Mouse (Mus musculus): ENCODE data around the gene Morc4. TPM values are rescaled to one million over a fixed set of nuclear protein-coding genes. Genes with fewer than 3 reads are reported as not detected.

The Morc4 gene
- total and polyA plus RNA-seq, 2 experiments = 2.0 to 2.3 TPM

DNA sequence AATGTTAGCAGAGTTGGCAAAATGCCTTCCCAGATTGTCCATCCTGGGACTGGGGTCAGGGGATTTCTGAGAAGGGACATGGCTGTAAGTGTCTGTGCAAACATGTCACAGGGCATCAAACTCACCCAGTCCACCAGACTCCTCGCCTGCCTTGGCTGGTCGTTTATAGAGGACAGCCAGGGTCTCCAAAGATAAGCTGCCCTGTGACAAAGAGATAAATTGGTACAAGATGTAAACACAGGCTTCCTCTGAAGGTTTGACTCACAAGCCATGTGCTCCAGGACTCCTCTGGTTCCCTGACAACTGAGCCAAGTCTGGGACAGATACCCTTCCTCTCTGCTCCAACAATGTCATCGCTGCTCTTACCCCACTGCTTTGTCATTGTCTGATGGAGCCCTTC lies 90.5 kb downstream of the Morc4 start:
- H3K4me1 ChIP-seq (ENCODE audit: control insufficient read depth, insufficient read depth, low read length) = peaks cover 30% of the 10 kb centered on the region
- H3K79me2 ChIP-seq (ENCODE audit: control insufficient read depth, insufficient read depth, low read length) = no peaks in the 10 kb centered on the region
- H3K4me3 ChIP-seq (ENCODE audit: insufficient read depth, low read depth, low read length) = no peak overlapping the region
- H3K9ac ChIP-seq (ENCODE audit: low read depth, low read length) = no peak overlapping the region
- H3K36me3 ChIP-seq (ENCODE audit: control insufficient read depth, insufficient read depth, low read length) = no peaks in the 10 kb centered on the region
- no peaks in the 10 kb centered on the region for H3K27me3 ChIP-seq (ENCODE audit: control insufficient read depth, insufficient read depth, low read length)
- no peak for DNase-seq (ENCODE audit: extremely low read depth, low read depth, low spot score)
- WGBS = 30% methylated on average over 3 of the region's 3 CpGs
- TF ChIP-seq CTCF (IDR thresholded peaks at IDR 0.05; ENCODE audit: low read depth, low read length) (no peak), POLR2A (IDR thresholded peaks at IDR 0.05; ENCODE audit: extremely low read depth, insufficient read depth, low read length) (no peak)
- H3K27ac ChIP-seq (replicated peaks; ENCODE audit: insufficient read depth, low read depth, low read length) = peak overlapping the region; percentile 42

GRCm38 (mm10) chrX:139779401-139779800 lies 92.1 kb downstream of the Morc4 start:
- peak; percentile 88 for DNase-seq (ENCODE audit: extremely low read depth, low read depth, low spot score)
- H3K27ac ChIP-seq (replicated peaks; ENCODE audit: insufficient read depth, low read depth, low read length) = peak overlapping the region; percentile 94
- 15% methylated on average over 5 of the region's 5 CpGs for WGBS

GRCm38 (mm10) chrX:139778886-139779285 lies 92.6 kb downstream of the Morc4 start:
- H3K36me3 ChIP-seq (ENCODE audit: control insufficient read depth, insufficient read depth, low read length) = no peaks in the 10 kb centered on the region
- H3K27me3 ChIP-seq (ENCODE audit: control insufficient read depth, insufficient read depth, low read length) = no peaks in the 10 kb centered on the region
- no peak for TF ChIP-seq POLR2A (IDR thresholded peaks at IDR 0.05; ENCODE audit: extremely low read depth, insufficient read depth, low read length)
- TF ChIP-seq CTCF (IDR thresholded peaks at IDR 0.05; ENCODE audit: low read depth, low read length) = no peak
- DNase-seq (ENCODE audit: extremely low read depth, low read depth, low spot score) = peak; percentile 86
- peaks cover 30% of the 10 kb centered on the region for H3K4me1 ChIP-seq (ENCODE audit: control insufficient read depth, insufficient read depth, low read length)
- peak overlapping the region; percentile 57 for H3K9ac ChIP-seq (ENCODE audit: low read depth, low read length)
- peak overlapping the region; percentile 94 for H3K27ac ChIP-seq (replicated peaks; ENCODE audit: insufficient read depth, low read depth, low read length)
- H3K79me2 ChIP-seq (ENCODE audit: control insufficient read depth, insufficient read depth, low read length) = no peaks in the 10 kb centered on the region
- 15% methylated on average over 1 of the region's 1 CpGs for WGBS
- H3K4me3 ChIP-seq (ENCODE audit: insufficient read depth, low read depth, low read length) = no peak overlapping the region

More at GRCm38 (mm10) chrX:139779401-139779800, 92.1 kb downstream of the Morc4 start:
- TF ChIP-seq CTCF (IDR thresholded peaks at IDR 0.05; ENCODE audit: low read depth, low read length) (no peak), POLR2A (IDR thresholded peaks at IDR 0.05; ENCODE audit: extremely low read depth, insufficient read depth, low read length) (no peak)
- peak overlapping the region; percentile 57; the same call in 1 of the 2 replicates for H3K9ac ChIP-seq (ENCODE audit: low read depth, low read length)
- no peaks in the 10 kb centered on the region for H3K79me2 ChIP-seq (ENCODE audit: control insufficient read depth, insufficient read depth, low read length)
- no peak overlapping the region for H3K4me3 ChIP-seq (ENCODE audit: insufficient read depth, low read depth, low read length)
- no peaks in the 10 kb centered on the region for H3K27me3 ChIP-seq (ENCODE audit: control insufficient read depth, insufficient read depth, low read length)
- peaks cover 30% of the 10 kb centered on the region for H3K4me1 ChIP-seq (ENCODE audit: control insufficient read depth, insufficient read depth, low read length)
- no peaks in the 10 kb centered on the region for H3K36me3 ChIP-seq (ENCODE audit: control insufficient read depth, insufficient read depth, low read length)

GRCm38 (mm10) chrX:139777357-139777756 lies 94.1 kb downstream of the Morc4 start:
- Histone ChIP-seq H3K27ac (replicated peaks; ENCODE audit: insufficient read depth, low read depth, low read length) (no peak overlapping the region), H3K27me3 (ENCODE audit: control insufficient read depth, insufficient read depth, low read length) (no peaks in the 10 kb centered on the region), H3K4me1 (ENCODE audit: control insufficient read depth, insufficient read depth, low read length) (peaks cover 25% of the 10 kb centered on the region), H3K9ac (ENCODE audit: low read depth, low read length) (no peak overlapping the region), H3K79me2 (ENCODE audit: control insufficient read depth, insufficient read depth, low read length) (no peaks in the 10 kb centered on the region), H3K4me3 (ENCODE audit: insufficient read depth, low read depth, low read length) (no peak overlapping the region), H3K36me3 (ENCODE audit: control insufficient read depth, insufficient read depth, low read length) (no peaks in the 10 kb centered on the region)
- no peak for TF ChIP-seq CTCF (IDR thresholded peaks at IDR 0.05; ENCODE audit: low read depth, low read length)
- no peak for TF ChIP-seq POLR2A (IDR thresholded peaks at IDR 0.05; ENCODE audit: extremely low read depth, insufficient read depth, low read length)
- 50% methylated on average over 4 of the region's 4 CpGs for WGBS
- DNase-seq (ENCODE audit: extremely low read depth, low read depth, low spot score) = no peak

GRCm38 (mm10) chrX:139775084-139775612 lies 96.3 kb downstream of the Morc4 start:
- no peak overlapping the region for H3K27ac ChIP-seq (replicated peaks; ENCODE audit: insufficient read depth, low read depth, low read length)
- no peak overlapping the region for H3K9ac ChIP-seq (ENCODE audit: low read depth, low read length)
- 75% methylated on average over 7 of the region's 7 CpGs for WGBS
- H3K79me2 ChIP-seq (ENCODE audit: control insufficient read depth, insufficient read depth, low read length) = no peaks in the 10 kb centered on the region
- no peak for DNase-seq (ENCODE audit: extremely low read depth, low read depth, low spot score)
- no peaks in the 10 kb centered on the region for H3K36me3 ChIP-seq (ENCODE audit: control insufficient read depth, insufficient read depth, low read length)
- H3K27me3 ChIP-seq (ENCODE audit: control insufficient read depth, insufficient read depth, low read length) = no peaks in the 10 kb centered on the region
- peaks cover 11% of the 10 kb centered on the region for H3K4me1 ChIP-seq (ENCODE audit: control insufficient read depth, insufficient read depth, low read length)
- H3K4me3 ChIP-seq (ENCODE audit: insufficient read depth, low read depth, low read length) = no peak overlapping the region
- no peak for TF ChIP-seq POLR2A (IDR thresholded peaks at IDR 0.05; ENCODE audit: extremely low read depth, insufficient read depth, low read length)
- no peak for TF ChIP-seq CTCF (IDR thresholded peaks at IDR 0.05; ENCODE audit: low read depth, low read length)

DNA sequence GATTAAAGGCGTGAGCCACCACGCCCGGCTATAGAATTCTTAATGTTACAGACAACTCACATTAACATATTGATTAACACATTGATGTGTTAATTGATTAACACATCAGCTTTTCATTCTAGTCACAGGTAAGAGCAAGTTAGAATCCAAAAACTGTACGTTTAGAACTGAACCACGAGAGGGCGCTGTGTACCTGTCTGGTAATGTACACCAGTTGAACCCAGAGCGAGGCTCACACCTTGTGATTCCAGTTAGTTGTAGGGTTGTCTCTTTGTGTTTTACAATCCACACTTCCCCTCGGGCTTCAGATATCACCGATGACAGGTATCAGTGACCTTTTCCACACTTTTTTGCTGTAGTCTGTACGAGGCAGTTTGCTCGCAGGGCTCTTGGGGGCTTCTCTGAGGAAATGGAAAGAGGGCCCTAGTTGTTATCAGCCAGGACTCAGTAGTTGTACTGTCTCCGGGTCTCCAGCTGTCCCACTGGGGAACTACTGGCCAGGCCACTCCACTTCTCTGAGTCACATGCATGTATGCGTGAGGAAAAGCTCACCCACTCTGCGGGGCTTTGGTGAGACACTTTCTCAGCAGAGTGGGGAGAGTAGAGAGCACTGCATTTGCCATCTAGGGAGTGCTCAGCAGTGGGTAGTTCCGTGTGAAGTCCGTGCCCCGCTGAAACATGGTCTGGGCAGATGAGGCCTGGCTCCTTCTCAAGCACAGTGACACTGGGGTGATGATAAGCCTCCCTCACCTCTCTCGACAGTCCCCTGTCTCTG lies 97.0 kb downstream of the Morc4 start:
- H3K36me3 ChIP-seq (ENCODE audit: control insufficient read depth, insufficient read depth, low read length) = no peaks in the 10 kb centered on the region
- H3K79me2 ChIP-seq (ENCODE audit: control insufficient read depth, insufficient read depth, low read length) = no peaks in the 10 kb centered on the region
- TF ChIP-seq CTCF (IDR thresholded peaks at IDR 0.05; ENCODE audit: low read depth, low read length) (peak; percentile 60), POLR2A (IDR thresholded peaks at IDR 0.05; ENCODE audit: extremely low read depth, insufficient read depth, low read length) (no peak)
- H3K4me3 ChIP-seq (ENCODE audit: insufficient read depth, low read depth, low read length) = no peak overlapping the region
- H3K9ac ChIP-seq (ENCODE audit: low read depth, low read length) = no peak overlapping the region
- H3K4me1 ChIP-seq (ENCODE audit: control insufficient read depth, insufficient read depth, low read length) = peaks cover 6% of the 10 kb centered on the region
- peak; percentile 61 for DNase-seq (ENCODE audit: extremely low read depth, low read depth, low spot score)
- no peaks in the 10 kb centered on the region for H3K27me3 ChIP-seq (ENCODE audit: control insufficient read depth, insufficient read depth, low read length)
- H3K27ac ChIP-seq (replicated peaks; ENCODE audit: insufficient read depth, low read depth, low read length) = no peak overlapping the region
- 18% methylated on average over 18 of the region's 18 CpGs for WGBS

Other genes with a start within 250 kb of the Morc4 start
- 15.0 and 16.1 TPM in 2 replicates for gene Tbc1d8b, start 186.7 kb downstream of the Morc4 start, total RNA-seq (2014; rRNA removed)
- gene Tbc1d8b, start 186.7 kb downstream of the Morc4 start, polyA plus RNA-seq (2012; rRNA removed) = 1.2 and 1.6 TPM in 2 replicates
- gene Gm15013, start 157.2 kb downstream of the Morc4 start, total RNA-seq (2014; rRNA removed) = not detected in 2 replicates
- gene Gm15013, start 157.2 kb downstream of the Morc4 start, polyA plus RNA-seq (2012; rRNA removed) = not detected in 2 replicates
- 0.74 and 1.6 TPM in 2 replicates for gene Ripply1, start 89.3 kb downstream of the Morc4 start, total RNA-seq (2014; rRNA removed)
- 1.5 and 2.5 TPM in 2 replicates for gene Ripply1, start 89.3 kb downstream of the Morc4 start, polyA plus RNA-seq (2012; rRNA removed)
- 22.4 and 23.1 TPM in 2 replicates for gene Cldn2, start 70.8 kb downstream of the Morc4 start, total RNA-seq (2014; rRNA removed)
- gene Cldn2, start 70.8 kb downstream of the Morc4 start, polyA plus RNA-seq (2012; rRNA removed) = 42.9 and 59.2 TPM in 2 replicates
- gene Rbm41, start 126.9 kb upstream of the Morc4 start, total RNA-seq (2014; rRNA removed) = 5.1 and 5.8 TPM in 2 replicates
- 0.15 and 0.24 TPM in 2 replicates for gene Rbm41, start 126.9 kb upstream of the Morc4 start, polyA plus RNA-seq (2012; rRNA removed)
- gene Nup62cl, start 191.0 kb upstream of the Morc4 start, total RNA-seq (2014; rRNA removed) = 1.4 and 7.4 TPM in 2 replicates
- gene Nup62cl, start 191.0 kb upstream of the Morc4 start, polyA plus RNA-seq (2012; rRNA removed) = 0.30 and 3.4 TPM in 2 replicates
- gene Pih1h3b, start 191.2 kb upstream of the Morc4 start, total RNA-seq (2014; rRNA removed) = not detected in 2 replicates
- gene Pih1h3b, start 191.2 kb upstream of the Morc4 start, polyA plus RNA-seq (2012; rRNA removed) = not detected in 2 replicates

Data from liver, adult 2 months (tissue).